Mouse (Mus musculus): ENCODE results near the gene Rps15a.

GRCm38 (mm10) chr7:118120654-118121053 is 4.7 kb upstream of the Rps15a start:
- TF ChIP-seq GATA1 (IDR thresholded peaks at IDR 0.05; ENCODE audit: low read length) (no peak), TAL1 (IDR thresholded peaks at IDR 0.05; ENCODE audit: low read length) (no peak)

Measured in erythroblast, embryonic 14.5 days (primary cell).